Mouse (Mus musculus): ENCODE measurements around the gene 3110009E18Rik. TPM values are rescaled to one million over a fixed set of nuclear protein-coding genes. Genes with fewer than 3 reads are reported as not detected.
A peak's percentile ranks its signal among the peaks of the same experiment; 100 is the strongest.

3110009E18Rik gene
- polyA plus RNA-seq, 1 experiment from 2014 or later: 17.3 TPM

DNA sequence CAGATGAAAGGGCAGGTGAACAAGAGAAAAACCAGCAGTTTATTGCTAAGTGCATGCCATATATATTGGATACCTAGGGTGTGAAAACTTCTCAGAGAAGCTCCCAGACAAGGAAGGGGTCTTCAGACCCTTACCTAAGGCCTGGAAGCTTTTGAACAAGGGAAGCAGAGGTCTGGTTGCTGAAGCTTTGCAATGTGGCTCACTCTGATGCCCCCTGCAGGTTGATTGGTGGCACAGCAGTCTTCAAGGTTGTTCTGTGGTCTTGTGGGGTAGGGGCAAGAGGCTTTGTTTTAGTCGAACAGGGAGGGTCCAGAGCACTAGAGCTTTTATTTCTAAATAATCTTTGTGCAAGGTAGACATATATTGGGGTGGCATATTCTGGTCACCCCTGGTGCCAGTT is 34.3 kb downstream of the 3110009E18Rik start:
- no peaks in the 10 kb centered on the region for H3K27me3 ChIP-seq (ENCODE audit: control insufficient read depth, insufficient read depth, low read length)
- no peak overlapping the region for H3K27ac ChIP-seq (ENCODE audit: low read depth, low read length)
- ATAC-seq (ENCODE audit: low read depth): no peak
- H3K4me1 ChIP-seq (ENCODE audit: control insufficient read depth, insufficient read depth, low read length): no peaks in the 10 kb centered on the region
- H3K4me3 ChIP-seq (ENCODE audit: low read depth, low read length): no peak overlapping the region
- H3K9me3 ChIP-seq (ENCODE audit: control insufficient read depth, low read length): no peaks in the 10 kb centered on the region
- H3K9ac ChIP-seq (replicated peaks; ENCODE audit: low read depth, low read length): no peak overlapping the region
- WGBS: 33% methylated on average over 1 of the region's 1 CpGs
- H3K4me2 ChIP-seq (ENCODE audit: low read depth, low read length): no peak overlapping the region
- H3K36me3 ChIP-seq (ENCODE audit: control insufficient read depth, insufficient read depth, low read length): no peaks in the 10 kb centered on the region

DNA sequence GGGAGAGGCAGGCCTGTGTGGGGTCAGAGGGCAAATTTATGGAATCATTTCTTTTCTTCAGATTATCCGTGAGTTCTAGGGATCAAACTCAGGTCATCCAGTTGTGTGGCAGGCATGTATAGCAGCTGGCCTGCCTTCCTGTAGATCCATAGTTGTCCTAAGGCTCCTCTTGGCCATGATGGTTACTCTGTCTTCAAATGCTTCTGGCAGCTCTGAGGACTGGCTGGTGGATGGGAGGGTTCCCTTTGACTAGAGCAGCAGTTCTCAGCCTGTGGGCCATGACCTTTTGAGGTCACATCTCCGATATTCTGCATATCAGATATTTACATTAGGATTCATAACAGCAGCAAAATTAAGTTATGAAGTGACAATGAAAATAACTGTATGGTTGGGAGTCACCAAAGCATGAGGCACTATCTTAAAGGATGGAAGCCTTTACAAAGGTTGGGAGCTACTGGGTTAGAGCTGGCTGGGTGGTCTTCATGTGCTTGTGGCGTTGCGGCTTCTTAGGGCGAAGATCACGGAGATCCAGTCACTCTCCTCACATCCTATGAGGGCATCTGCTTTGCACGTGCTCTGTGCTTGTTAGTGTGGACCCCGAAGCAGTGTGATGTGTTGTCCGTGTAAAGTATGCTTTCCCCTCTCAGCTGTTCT is 37.6 kb downstream of the 3110009E18Rik start:
- no peak overlapping the region for H3K9ac ChIP-seq (replicated peaks; ENCODE audit: low read depth, low read length)
- H3K4me2 ChIP-seq (ENCODE audit: low read depth, low read length): no peak overlapping the region
- H3K9me3 ChIP-seq (ENCODE audit: control insufficient read depth, low read length): no peaks in the 10 kb centered on the region
- 94% methylated on average over 9 of the region's 9 CpGs for WGBS
- ATAC-seq (ENCODE audit: low read depth): no peak
- H3K27ac ChIP-seq (ENCODE audit: low read depth, low read length): no peak overlapping the region
- no peak overlapping the region for H3K4me3 ChIP-seq (ENCODE audit: low read depth, low read length)
- no peaks in the 10 kb centered on the region for H3K4me1 ChIP-seq (ENCODE audit: control insufficient read depth, insufficient read depth, low read length)
- no peaks in the 10 kb centered on the region for H3K36me3 ChIP-seq (ENCODE audit: control insufficient read depth, insufficient read depth, low read length)
- H3K27me3 ChIP-seq (ENCODE audit: control insufficient read depth, insufficient read depth, low read length): no peaks in the 10 kb centered on the region

DNA sequence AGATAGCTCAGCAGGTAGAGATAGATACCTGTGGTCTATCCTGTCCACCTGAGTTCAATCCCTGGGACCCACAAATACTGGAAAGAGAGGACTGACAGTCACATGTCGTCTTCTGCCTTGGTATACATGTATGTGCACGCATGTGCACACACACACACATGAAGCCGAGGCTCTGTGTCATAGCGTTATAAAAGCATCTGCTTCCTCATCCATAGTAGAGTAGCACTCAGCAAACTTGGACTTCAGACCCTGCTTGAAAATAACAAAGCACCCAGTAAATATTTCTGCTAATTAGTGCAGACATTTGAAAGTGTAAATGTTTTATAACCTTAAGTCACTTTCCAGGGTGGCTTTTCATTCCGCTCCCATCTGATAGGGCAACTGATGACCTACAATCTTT is 40.5 kb downstream of the 3110009E18Rik start:
- no peak overlapping the region for H3K9ac ChIP-seq (replicated peaks; ENCODE audit: low read depth, low read length)
- H3K27me3 ChIP-seq (ENCODE audit: control insufficient read depth, insufficient read depth, low read length): no peaks in the 10 kb centered on the region
- H3K4me1 ChIP-seq (ENCODE audit: control insufficient read depth, insufficient read depth, low read length): no peaks in the 10 kb centered on the region
- no peak for ATAC-seq (ENCODE audit: low read depth)
- no peak overlapping the region for H3K4me3 ChIP-seq (ENCODE audit: low read depth, low read length)
- no peaks in the 10 kb centered on the region for H3K36me3 ChIP-seq (ENCODE audit: control insufficient read depth, insufficient read depth, low read length)
- no peak overlapping the region for H3K27ac ChIP-seq (ENCODE audit: low read depth, low read length)
- 91% methylated on average over 5 of the region's 5 CpGs for WGBS
- no peak overlapping the region for H3K4me2 ChIP-seq (ENCODE audit: low read depth, low read length)
- H3K9me3 ChIP-seq (ENCODE audit: control insufficient read depth, low read length): no peaks in the 10 kb centered on the region

DNA sequence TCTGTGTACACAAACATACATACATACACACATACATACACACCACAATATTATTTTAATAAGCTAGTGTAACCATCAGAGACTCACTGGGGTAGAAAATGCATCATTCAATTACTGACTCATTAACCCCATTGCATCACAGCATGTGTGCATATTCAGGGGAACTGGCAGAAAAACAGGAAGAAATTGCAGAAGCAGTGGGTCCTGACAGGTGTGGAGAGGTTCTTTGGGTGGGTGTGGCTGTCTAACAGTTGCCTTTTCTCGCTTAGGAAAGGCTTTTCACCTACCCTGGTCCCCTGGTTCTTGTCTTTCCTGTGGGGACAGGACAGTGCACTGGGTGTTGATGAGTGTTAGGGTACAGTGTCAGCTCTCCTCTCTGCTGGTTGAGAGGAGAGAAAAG is 41.6 kb downstream of the 3110009E18Rik start:
- H3K4me2 ChIP-seq (ENCODE audit: low read depth, low read length): no peak overlapping the region
- ATAC-seq (ENCODE audit: low read depth): no peak
- H3K27ac ChIP-seq (ENCODE audit: low read depth, low read length): no peak overlapping the region
- H3K36me3 ChIP-seq (ENCODE audit: control insufficient read depth, insufficient read depth, low read length): no peaks in the 10 kb centered on the region
- no peaks in the 10 kb centered on the region for H3K9me3 ChIP-seq (ENCODE audit: control insufficient read depth, low read length)
- H3K27me3 ChIP-seq (ENCODE audit: control insufficient read depth, insufficient read depth, low read length): no peaks in the 10 kb centered on the region
- H3K4me3 ChIP-seq (ENCODE audit: low read depth, low read length): no peak overlapping the region
- H3K4me1 ChIP-seq (ENCODE audit: control insufficient read depth, insufficient read depth, low read length): no peaks in the 10 kb centered on the region
- 69% methylated on average over 1 of the region's 1 CpGs for WGBS
- no peak overlapping the region for H3K9ac ChIP-seq (replicated peaks; ENCODE audit: low read depth, low read length)

DNA sequence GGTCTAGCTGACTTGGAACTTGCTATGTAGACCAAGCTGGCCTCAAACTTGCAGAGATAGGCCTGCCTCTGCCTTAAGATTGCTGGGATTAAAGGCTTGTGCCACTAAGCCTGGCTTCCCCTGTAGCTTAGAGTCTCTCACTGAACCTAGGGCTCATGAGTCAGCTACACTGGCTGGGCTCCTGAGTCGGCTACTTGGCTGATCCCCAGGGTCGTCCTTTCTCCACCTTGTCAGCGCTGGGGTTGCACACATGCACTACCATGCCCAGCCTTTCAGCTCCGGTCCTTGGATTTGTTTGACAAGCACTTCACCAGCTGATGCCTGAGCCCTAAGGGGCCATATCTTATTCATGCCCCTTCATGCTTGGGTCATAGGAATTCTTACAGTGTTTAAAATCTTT is 47.0 kb downstream of the 3110009E18Rik start:
- Histone ChIP-seq H3K27ac (ENCODE audit: low read depth, low read length) (no peak overlapping the region), H3K9me3 (ENCODE audit: control insufficient read depth, low read length) (no peaks in the 10 kb centered on the region), H3K4me3 (ENCODE audit: low read depth, low read length) (no peak overlapping the region), H3K27me3 (ENCODE audit: control insufficient read depth, insufficient read depth, low read length) (no peaks in the 10 kb centered on the region), H3K4me1 (ENCODE audit: control insufficient read depth, insufficient read depth, low read length) (no peaks in the 10 kb centered on the region), H3K36me3 (ENCODE audit: control insufficient read depth, insufficient read depth, low read length) (no peaks in the 10 kb centered on the region), H3K9ac (replicated peaks; ENCODE audit: low read depth, low read length) (no peak overlapping the region), H3K4me2 (ENCODE audit: low read depth, low read length) (no peak overlapping the region)
- WGBS: 67% methylated on average over 4 of the region's 4 CpGs
- ATAC-seq (ENCODE audit: low read depth): no peak

DNA sequence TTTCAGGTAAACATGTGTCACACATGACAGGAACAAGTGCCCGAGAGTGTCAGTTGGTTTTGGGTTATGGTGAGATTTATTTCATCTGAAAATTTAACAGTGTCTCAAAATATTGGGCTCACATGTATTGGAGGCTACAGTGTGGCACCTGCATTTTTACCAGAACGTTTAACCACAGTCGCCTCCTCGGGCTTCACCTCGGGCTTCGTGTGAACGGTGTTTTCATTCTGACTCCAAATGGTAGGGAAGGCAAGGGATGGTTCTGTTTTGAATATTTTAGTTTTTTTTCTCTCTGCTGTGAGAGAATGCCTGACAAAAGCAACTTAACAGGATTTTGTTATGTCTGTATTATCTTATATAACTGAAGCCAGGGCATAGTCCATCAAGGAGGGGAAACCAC is 47.7 kb downstream of the 3110009E18Rik start:
- no peak overlapping the region for H3K4me3 ChIP-seq (ENCODE audit: low read depth, low read length)
- H3K9ac ChIP-seq (replicated peaks; ENCODE audit: low read depth, low read length): no peak overlapping the region
- H3K4me2 ChIP-seq (ENCODE audit: low read depth, low read length): no peak overlapping the region
- H3K27ac ChIP-seq (ENCODE audit: low read depth, low read length): no peak overlapping the region
- WGBS: 90% methylated on average over 7 of the region's 7 CpGs
- no peaks in the 10 kb centered on the region for H3K9me3 ChIP-seq (ENCODE audit: control insufficient read depth, low read length)
- no peaks in the 10 kb centered on the region for H3K36me3 ChIP-seq (ENCODE audit: control insufficient read depth, insufficient read depth, low read length)
- H3K27me3 ChIP-seq (ENCODE audit: control insufficient read depth, insufficient read depth, low read length): no peaks in the 10 kb centered on the region
- no peak for ATAC-seq (ENCODE audit: low read depth)
- H3K4me1 ChIP-seq (ENCODE audit: control insufficient read depth, insufficient read depth, low read length): no peaks in the 10 kb centered on the region

GRCm38 (mm10) chr1:120170307-120170706 is 49.3 kb downstream of the 3110009E18Rik start:
- 84% methylated on average over 7 of the region's 7 CpGs for WGBS
- Histone ChIP-seq H3K4me2 (ENCODE audit: low read depth, low read length) (no peak overlapping the region), H3K27me3 (ENCODE audit: control insufficient read depth, insufficient read depth, low read length) (no peaks in the 10 kb centered on the region), H3K27ac (ENCODE audit: low read depth, low read length) (no peak overlapping the region), H3K9me3 (ENCODE audit: control insufficient read depth, low read length) (no peaks in the 10 kb centered on the region), H3K9ac (replicated peaks; ENCODE audit: low read depth, low read length) (no peak overlapping the region), H3K36me3 (ENCODE audit: control insufficient read depth, insufficient read depth, low read length) (no peaks in the 10 kb centered on the region), H3K4me1 (ENCODE audit: control insufficient read depth, insufficient read depth, low read length) (no peaks in the 10 kb centered on the region), H3K4me3 (ENCODE audit: low read depth, low read length) (no peak overlapping the region)
- ATAC-seq (ENCODE audit: low read depth): no peak

- H3K4me3 ChIP-seq (ENCODE audit: low read depth, low read length): no peak overlapping the region
- 54% methylated on average over 5 of the region's 5 CpGs for WGBS
- ATAC-seq (ENCODE audit: low read depth): peak; percentile 88; the same call in 1 of the 2 replicates
Measured at GRCm38 (mm10) chr1:120171819-120172521, 51.0 kb downstream of the 3110009E18Rik start.

DNA sequence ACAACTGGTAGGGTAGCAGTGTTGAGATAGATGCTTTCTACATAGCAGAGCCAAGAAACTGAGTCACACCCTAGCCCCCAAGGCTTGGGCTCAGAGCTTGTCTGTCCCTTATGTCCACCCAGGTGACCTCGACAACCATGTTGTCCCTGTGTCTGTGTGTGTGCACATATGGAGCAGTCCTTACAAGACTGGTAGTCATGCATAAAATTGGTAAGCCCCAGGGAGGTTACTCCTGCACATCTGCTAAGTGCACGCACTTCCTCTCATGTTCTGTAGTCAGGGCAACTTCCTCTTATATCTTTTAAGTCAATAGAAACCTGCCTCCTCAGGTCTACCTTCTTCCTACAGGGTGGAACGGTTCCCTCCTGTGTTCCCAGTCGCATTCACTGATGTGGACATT is 54.0 kb downstream of the 3110009E18Rik start:
- ATAC-seq (ENCODE audit: low read depth): no peak
- no peak overlapping the region for H3K9ac ChIP-seq (replicated peaks; ENCODE audit: low read depth, low read length)
- H3K4me3 ChIP-seq (ENCODE audit: low read depth, low read length): no peak overlapping the region
- no peaks in the 10 kb centered on the region for H3K27me3 ChIP-seq (ENCODE audit: control insufficient read depth, insufficient read depth, low read length)
- H3K9me3 ChIP-seq (ENCODE audit: control insufficient read depth, low read length): no peaks in the 10 kb centered on the region
- H3K27ac ChIP-seq (ENCODE audit: low read depth, low read length): no peak overlapping the region
- H3K4me1 ChIP-seq (ENCODE audit: control insufficient read depth, insufficient read depth, low read length): no peaks in the 10 kb centered on the region
- H3K4me2 ChIP-seq (ENCODE audit: low read depth, low read length): no peak overlapping the region
- H3K36me3 ChIP-seq (ENCODE audit: control insufficient read depth, insufficient read depth, low read length): no peaks in the 10 kb centered on the region
- WGBS: 79% methylated on average over 4 of the region's 4 CpGs

More at GRCm38 (mm10) chr1:120171819-120172521, 51.0 kb downstream of the 3110009E18Rik start:
- Histone ChIP-seq H3K36me3 (ENCODE audit: control insufficient read depth, insufficient read depth, low read length) (no peaks in the 10 kb centered on the region), H3K4me2 (ENCODE audit: low read depth, low read length) (no peak overlapping the region), H3K27ac (ENCODE audit: low read depth, low read length) (no peak overlapping the region), H3K9ac (replicated peaks; ENCODE audit: low read depth, low read length) (no peak overlapping the region), H3K27me3 (ENCODE audit: control insufficient read depth, insufficient read depth, low read length) (no peaks in the 10 kb centered on the region), H3K4me1 (ENCODE audit: control insufficient read depth, insufficient read depth, low read length) (no peaks in the 10 kb centered on the region), H3K9me3 (ENCODE audit: control insufficient read depth, low read length) (no peaks in the 10 kb centered on the region)
